Mouse (Mus musculus) adrenal gland, adult 2 months (tissue): Measurements from ENCODE around the gene Npnt. TPM values are rescaled to one million over a fixed set of nuclear protein-coding genes. Genes with fewer than 3 reads are reported as not detected.

Source experiments
- DNase-seq: peaks from one replicate; pipeline ENCODE4 v3.0.0; 2021
- polyA plus RNA-seq: library from polyadenylated mRNA; depleted of rRNA; stranded (reverse); fragments of >200 nt; gene quantifications from 2 replicates; pipeline ENCODE4 v1.2.3, GENCODE M21; 2012
- total RNA-seq, 2 experiments: library from RNA; stranded (reverse); gene quantifications; 2 replicates each; pipeline ENCODE4 v1.2.3; 2021

Gene Npnt
- total and polyA plus RNA-seq, 3 experiments, result 10.3 to 17.9 (median 13.9) TPM

DNA sequence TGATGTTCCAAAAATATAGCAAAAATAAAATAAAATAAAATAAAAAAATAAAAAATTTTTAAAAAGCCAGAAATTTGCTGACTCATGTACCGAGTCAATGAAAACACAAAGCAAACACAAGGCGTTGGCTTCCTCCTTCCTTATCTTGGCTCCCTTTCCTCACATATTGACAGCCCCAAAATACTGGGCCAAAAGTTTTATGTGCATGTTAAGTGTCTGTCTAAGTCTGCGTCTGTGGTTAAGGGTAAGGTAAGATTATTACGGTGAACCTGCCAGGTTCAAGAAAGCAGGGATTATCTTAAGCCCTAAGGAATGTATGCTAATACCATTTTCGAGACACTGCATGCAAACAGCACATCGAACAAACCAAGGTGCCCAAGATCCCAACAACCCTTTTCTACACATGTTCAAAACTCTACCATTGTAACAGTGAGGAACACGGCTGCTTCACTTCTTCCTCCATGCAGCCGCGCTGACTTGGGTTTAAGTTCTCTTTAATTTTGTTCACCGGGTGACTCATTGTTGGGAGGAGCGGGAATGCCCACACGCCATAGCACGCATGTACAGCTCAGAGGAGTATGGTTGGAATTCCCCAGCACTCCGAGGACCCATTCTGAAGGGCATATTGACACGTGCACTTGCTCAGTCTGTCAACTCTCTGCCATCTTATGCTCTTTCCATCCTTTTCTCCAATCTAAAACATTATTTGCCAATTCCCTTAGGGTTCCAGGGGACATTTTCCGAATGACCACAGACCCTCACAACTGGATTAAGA, 62.8 kb downstream of the Npnt start:
- DNase-seq, result no peak

DNA sequence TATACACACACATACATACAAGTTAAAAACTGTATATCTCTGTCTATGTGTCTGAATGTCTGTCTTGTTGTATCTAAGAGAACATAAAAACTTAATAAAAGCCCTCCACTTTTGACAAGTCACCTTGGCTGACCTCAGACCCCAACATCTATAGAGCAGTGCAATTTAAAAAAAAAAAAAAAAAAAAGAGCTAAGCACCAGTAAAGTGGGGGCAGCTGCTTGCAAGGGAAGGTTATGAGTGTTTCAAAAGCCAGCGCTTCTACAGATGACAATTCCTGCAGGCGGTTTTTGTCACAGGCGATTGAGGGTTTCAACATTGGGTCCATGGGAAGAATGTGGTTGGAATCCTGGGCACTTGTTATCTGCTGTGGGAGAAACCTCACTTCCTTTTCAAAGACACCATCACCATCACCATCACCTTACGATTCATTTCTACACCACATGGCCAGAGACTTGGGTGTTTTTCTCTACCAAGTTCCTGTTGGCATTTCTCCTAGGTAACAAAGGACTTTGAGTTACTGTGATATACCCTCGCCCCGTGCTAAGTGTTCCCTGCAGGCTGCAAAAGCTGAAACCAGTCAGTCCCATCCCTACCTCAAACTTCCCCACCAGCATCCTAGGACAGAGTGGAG, 63.6 kb downstream of the Npnt start:
- no peak for DNase-seq

DNA sequence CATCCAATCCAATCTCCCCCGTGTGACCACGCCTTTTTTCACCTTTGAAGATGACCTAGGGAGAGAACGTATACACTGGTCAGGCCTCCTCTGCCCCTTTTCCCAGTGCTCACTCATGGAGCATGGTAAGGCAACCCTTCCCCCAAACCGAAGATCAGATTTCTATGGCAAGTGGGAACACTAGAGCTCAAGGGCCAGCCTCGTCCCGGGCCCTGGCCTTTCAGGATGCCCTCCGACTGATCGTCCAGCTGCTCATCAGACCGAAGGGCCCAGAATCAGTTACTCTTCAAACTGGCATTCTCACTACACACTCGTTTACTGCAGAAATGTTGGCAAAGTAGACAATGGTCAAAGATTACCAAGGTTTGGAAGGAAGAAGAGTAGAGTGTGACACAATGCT, 65.6 kb downstream of the Npnt start:
- DNase-seq, result no peak

DNA sequence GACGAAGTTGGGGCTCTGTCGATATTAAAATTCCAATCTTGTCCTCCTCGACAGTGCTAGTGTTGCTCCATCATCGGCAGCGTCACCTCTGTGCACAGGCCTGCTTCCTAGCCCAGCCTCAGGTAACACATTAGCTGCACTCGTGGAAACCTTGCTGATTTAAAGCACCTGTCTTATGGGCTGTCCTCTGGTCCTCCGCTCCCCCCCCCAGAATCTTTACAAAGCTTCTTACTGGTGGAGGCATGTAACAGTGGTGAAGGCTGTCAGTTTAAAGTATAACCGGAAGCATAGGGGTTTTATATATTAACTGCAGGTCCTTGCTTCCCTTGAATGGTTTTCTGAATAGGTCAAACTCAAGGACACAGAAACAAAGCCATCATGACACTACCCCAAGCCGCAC, 66.8 kb downstream of the Npnt start:
- DNase-seq, result no peak

DNA sequence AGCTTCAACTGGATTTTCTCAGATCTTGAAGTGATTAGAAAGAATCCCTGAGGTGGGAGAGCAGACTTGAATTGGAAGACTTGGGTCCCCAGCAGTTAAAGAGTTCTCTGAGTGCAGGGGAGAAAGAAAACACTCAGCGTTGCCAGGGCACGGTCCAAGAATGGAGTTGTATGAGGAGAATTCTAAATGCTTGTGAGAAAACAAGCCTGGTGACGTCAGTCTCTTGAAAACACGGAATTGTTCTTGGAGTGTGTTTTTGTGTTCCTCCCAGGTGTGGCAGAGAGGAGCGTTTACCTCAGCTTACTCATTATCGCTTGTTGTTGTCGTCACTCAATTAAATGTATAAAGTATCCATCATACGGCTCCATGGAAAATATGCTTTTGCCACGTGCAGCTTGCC, 69.3 kb downstream of the Npnt start:
- no peak for DNase-seq

DNA sequence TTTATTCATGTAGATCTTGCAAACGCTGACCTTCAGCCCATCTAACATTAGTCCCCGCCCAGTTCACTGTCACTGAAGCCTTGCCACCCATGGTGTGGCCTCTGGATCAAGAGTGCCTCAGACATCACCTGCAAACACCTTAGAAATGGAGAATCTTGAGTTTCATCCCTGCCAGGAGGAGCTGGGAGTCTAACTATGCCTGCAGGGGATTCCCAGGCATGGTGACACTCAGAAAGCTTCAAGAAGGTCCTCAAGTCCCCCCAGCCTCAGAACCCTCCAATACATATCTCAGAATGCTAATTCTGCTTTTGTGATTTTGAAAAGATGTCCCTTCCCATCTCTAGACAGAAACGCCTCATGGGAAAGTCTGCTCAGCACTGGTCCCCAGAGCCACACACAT, 69.7 kb downstream of the Npnt start:
- no peak for DNase-seq

DNA sequence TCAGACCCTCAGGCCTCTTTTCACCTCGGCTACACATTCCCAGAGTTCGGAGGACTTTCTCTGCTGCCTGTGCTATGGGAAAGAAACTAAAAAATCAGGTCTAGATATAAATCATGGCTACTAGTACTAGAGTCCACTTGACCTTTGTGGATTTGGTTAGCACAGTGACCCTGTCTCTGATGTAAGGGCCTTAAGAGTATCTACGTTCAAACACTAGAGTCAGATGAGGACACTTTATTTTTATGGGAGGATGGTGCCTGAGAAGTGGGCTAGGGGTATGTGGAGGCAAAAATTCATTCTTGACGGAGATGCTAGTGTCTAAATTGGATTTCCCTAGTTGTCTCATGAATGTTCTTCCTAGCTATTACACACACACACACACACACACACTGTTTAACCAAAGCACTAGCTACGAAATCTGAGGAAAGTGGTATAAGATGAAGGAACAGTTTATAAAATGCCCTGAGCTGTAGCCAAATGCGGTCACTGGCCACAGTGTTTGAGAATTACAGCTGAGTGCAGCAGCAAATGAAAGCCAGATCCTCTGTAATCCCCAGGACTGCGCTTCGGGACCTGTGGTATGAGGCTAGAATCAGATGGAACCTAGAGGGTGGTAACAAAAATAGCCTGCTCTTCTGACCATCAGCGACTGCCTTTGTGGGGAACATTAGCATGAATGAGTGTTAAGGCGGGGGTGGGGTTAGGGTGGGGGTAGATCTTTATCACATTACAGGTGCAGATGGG, 73.0 kb downstream of the Npnt start:
- no peak for DNase-seq

DNA sequence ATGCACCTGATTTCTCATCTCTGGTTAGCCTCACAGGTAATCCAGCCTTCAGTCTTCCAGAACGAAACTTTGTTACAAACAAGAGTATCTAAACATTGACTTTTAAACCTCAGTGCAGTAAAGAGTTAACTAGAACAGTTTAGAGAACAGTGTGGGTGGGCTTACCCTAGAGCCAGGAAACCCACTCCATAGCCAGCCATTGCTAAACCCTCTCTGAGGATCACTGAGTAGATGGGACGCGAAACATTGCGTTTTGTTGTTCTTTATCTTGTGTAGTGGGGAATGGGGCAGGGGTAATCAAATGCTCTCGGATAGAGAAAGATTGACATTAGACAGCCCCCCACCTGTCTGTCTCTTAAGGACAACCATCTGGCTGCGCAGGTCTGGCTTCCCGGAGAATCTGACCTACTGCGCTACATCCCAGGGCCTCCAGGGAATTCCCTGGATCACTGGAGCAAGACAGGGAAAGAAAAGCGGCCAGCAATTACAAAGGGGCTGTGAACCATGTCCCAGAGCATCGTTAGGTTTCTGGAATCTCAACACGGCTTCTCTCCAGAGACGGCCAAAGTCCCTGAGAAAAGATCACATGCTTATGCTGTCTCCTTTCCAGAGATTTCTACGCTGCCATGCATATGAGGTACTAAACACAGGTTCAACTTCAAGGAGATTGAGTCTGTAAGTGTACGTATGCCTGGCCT, 73.9 kb downstream of the Npnt start:
- DNase-seq, result no peak

DNA sequence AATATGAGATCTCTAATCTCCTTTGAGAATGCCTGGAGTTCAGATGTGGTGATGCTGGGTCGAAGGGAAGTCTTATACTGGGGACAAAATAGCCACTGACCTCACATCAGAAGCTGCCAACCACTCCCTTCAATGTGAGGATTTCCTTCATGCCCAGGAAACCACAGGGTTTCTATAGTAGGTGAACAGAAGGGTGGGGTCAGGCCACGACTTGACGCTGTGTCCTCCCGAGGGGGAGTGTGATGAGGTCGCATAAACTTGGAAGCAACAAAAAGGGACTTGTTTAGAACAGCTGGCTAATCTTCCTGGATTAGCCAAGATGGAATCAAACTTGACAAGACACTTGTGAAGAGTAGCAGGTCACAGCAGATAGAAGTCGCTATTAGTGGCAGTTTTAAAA, 76.8 kb downstream of the Npnt start:
- no peak for DNase-seq

DNA sequence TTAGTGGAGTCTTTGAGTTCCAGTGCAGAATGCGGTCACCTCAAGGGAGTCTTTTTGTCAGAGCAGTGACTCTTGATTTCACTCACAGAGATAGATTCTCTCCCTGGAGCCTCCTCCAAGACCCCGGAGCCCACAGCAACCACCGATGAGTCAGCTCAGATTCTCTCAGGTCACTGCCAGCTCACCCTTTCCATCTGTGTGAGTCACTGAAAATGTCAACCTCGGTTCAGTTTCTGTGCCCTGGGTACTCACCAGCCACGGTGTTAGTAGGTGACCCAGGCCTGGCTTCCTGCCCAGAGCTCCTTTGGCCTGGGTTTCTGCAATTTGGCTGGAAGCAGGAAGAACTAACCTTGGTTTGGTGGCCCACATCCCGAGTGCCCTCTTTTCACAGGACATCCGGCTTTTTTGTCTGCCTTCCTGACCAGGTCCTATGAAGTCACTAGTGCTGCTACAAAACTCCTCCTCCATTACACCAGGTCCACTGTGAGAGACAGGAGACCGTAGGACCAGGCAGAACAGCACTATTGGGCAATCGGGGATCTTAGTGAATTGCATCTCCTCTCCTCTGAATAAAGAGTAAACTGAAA, 78.7 kb downstream of the Npnt start:
- peak; percentile 97 for DNase-seq

DNA sequence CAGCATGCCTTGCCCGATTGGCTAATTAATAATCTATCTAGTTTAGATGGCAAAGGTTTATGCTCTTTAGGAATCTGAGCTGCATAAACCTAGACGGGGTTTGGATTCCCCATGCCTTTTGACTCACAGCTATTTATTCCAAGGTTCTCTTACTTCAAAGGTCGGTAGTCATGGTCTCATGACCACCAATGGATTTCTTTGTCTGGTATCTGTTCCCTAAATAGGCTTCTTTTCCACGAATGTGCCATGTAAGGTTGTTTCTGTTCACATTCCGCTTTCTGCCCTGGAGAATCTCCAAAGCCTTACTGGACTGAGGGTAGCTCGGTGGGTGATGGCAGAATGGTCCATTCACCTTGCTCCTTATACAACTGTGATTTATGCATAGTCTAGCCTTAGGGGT, 80.0 kb downstream of the Npnt start:
- no peak for DNase-seq

DNA sequence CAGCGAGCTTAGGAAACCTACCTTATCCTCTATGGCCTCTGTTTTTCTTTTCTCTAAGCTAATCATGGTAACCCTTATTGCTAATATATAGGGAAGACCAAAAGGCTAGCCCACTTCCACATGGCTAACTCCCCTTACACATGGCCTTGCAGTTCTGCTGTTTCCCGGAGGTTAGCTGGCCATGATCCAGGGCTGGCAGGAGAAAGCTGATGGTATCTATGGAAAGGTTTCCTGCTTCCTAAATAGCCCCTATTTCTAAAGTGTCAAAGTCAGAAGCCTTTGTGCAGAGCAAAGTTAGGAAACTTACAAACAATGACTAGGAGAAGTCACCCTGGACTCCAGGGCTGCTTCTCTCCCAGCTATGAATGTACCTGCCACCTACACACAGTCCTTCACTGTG, 81.3 kb downstream of the Npnt start:
- DNase-seq, result peak; percentile 45

DNA sequence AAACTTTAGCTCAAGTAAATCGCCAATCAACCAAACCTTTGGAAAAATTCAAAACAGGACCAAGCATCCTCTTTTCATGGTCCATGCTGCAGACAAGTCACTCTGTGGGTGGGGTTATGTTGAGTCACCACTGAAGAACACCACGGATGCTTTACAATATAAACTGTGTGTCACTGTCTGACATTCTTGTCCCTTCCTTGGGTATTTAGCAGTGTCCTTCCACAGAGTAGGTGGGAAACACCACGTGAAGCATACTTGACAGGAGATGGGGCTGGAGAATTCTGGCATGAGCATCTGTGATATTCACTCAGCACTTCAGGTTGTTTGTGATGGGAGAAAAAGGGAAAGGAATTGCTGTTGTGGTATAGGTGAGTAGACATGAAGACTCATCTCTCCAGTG, 83.1 kb downstream of the Npnt start:
- DNase-seq, result no peak

DNA sequence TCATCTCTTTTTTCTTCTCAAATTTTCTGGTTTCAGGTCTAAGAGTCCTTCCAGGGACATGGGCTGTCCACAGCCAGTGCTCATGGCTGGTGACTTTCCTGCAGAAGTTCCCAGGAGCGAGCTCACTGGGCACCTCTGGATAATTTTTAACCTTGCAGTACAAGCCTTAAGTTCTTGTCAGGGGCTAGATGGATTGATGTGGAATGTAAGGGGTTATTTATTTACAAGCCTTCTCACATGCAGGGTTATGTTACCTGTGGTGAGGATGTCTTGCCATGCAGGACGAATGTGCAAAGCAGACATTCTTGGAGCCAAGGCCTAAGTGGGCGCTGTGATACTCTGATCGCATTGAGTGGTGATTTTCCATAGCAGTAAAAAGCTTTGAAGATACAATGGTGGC, 84.5 kb downstream of the Npnt start:
- DNase-seq, result no peak

DNA sequence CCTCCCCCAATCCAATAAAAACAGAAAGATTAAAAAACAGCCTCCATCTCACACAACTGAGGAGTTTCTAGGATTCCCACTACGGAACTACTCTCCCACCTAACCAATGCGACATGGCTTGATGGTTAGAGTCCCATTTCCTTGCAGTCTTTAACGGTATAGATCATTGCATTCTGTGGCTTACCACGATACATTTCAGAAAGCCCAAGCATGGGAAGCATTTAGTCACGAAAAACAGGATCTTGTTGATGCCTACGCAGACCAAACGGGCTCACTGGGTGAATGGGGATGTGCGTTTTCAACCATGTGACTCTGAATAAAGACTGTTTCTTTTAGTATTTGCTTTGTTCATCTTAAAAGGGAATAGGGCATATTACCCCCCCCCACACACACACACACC, 85.1 kb downstream of the Npnt start:
- DNase-seq, result no peak

DNA sequence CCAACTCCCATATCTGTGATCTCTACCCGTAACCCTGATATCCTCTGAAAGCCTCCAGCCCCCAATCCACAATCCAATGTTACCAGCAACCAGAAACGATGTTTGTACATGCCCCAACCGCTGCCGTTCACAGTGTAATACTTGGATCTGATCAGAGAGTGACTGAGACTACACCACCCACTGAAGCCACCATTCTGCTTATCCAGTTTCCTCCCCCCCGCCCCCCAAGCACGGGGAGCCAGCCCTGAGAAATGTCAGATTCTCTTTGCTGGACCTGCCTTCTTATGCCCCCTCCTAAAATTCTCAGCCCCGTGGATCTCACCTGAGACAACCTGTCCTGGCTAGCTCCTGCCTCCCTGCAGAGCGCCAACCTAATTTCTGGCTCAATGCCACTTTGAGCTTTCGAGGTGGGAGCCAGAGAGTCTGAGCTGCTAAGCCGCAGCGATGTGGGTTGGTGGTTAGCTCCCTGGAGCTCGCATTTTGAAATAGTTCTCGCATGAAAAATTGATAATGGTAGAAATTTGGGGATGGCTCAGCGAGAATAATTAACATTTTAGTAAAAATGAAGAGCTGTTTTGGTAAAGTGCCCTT, 85.7 kb downstream of the Npnt start:
- DNase-seq, result no peak

DNA sequence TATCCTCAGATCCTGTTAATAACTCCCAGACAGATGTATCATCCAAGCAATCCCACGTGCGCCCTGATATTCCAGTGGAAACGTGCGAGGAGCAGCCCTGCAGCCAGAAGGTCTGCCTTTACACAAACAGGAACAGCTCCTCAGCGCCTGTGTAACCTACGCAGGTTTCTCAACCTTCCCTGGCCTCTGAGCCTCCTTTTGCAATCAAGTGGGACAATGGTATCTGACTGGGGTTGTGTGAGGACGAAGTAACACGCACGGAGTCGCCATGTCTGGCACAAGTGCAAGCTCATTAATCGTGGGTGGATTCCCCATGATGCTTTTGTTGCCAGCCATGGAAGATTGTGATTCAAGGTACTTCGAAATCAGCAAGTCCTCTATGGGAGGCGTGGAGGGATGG, 86.2 kb downstream of the Npnt start:
- peak; percentile 25 for DNase-seq

DNA sequence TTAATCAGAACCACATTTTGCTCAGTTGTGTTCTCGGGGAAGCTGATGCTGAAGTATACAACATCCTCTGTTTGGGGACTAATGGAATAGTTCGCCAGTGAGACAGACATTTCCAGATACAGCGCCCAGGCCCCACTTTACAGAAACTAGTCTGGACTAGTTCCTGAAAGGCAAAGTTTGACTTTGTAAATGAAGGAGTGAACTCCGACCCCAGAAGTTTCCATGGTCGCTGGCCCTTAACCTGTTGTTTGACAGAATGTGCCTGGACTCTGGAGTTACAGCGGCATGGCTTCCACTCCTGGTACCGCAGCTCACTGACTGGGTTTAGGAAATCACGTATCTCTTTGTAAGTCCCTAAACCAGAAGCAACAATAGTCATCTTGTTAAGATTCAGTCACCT, 89.3 kb downstream of the Npnt start:
- no peak for DNase-seq

DNA sequence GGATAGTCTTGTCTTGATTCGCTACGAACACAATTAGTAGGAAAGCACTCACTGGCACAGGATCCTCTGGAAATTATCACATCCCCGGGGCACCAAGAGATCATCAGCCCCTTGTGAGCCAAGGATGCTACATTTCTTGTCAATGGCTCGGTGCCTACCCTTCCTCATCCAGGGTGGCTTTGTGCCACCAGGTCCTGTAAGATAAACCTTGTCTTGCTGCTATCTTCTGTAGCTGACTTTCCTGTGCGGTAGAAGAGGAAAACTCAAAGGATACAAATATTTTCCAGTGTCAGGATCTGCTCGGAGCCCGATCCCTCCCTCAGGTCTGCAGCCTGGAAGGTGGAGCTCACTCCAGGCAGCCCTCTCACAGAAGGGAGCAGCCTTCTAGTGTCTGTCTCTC, 90.5 kb downstream of the Npnt start:
- no peak for DNase-seq

DNA sequence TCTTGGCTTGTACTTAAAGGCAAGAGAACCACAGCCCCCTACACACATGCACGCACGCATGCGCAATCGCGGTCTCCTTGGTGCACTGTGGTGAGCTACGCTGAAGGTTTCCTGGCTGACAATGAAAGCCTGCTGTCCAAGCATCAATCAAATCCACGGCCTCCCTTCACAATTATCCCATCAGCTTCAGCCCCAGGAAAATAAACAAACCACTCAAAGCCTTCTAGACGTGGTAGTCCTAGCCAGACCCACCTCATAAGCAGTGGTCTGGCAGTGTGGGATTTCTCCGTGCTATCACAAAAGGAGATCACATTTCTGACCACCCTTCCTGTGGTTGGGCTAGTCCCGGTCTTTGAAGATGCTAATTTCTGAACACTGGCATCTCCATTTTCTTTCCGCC, 91.2 kb downstream of the Npnt start:
- DNase-seq, result no peak

DNA sequence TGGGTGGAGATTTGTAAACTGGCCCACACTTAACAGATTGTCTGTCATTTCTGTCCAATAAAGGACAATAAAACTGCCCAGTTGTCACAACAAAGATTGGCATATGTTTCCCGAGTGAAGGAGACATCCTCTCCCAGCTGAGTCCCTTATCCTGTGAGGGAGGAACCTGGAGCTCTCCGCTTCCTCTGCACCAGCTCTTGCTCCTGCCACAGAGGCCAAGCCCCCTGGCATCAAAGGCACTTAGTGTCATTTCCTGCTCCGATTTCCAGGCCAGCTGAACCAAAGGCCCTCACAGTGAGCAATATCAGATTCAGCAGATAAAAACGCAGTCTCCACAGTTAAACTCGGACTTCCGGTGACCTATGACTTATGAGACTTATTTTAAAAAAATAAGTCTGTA, 93.4 kb downstream of the Npnt start:
- DNase-seq, result peak; percentile 22
